Mouse (Mus musculus) stomach, postnatal 0 days (tissue): Measurements from ENCODE around the gene Ostc.

ENCODE experiments used
- CTCF ChIP-seq: IDR thresholded peaks from 2 replicates; pipeline ENCODE4 v1.5.1; 2016; ENCODE audit warnings: antibody characterized with exemption, low read depth, mild to moderate bottlenecking, moderate library complexity
- EP300 ChIP-seq: optimal IDR thresholded peaks from 2 replicates; pipeline ENCODE3; 2016; ENCODE audit warnings: antibody characterized with exemption

DNA sequence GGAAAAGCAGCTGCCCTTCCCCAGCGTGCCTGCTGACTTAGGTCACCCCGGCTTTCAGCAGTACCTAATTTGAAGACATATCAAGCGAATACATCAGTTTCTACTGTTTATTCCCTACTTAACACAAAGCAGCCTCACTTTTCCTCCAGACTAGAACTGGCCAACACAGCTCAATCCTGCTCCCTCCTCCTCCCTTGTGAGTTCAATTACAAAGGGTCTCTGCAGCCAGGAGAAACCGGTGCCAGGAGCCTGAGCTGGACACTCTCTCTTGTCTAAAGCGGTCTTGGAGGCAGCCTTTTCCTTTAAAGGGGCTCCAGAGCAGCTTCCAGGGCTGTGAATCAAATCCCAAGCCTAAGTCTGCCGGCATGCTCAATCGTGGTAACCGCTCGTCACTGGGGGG is 27.1 kb downstream of the Ostc start:
- TF ChIP-seq EP300 (no peak), CTCF (no peak)
